Mouse (Mus musculus) skeletal muscle tissue, adult 2 months (tissue): Measurements from ENCODE around the gene C330021F23Rik.

Experiments used
- DNase-seq: peaks from one replicate; pipeline ENCODE4 v3.0.0-alpha.2; 2012; ENCODE audit warnings: low read depth, low spot score

The C330021F23Rik gene

DNA sequence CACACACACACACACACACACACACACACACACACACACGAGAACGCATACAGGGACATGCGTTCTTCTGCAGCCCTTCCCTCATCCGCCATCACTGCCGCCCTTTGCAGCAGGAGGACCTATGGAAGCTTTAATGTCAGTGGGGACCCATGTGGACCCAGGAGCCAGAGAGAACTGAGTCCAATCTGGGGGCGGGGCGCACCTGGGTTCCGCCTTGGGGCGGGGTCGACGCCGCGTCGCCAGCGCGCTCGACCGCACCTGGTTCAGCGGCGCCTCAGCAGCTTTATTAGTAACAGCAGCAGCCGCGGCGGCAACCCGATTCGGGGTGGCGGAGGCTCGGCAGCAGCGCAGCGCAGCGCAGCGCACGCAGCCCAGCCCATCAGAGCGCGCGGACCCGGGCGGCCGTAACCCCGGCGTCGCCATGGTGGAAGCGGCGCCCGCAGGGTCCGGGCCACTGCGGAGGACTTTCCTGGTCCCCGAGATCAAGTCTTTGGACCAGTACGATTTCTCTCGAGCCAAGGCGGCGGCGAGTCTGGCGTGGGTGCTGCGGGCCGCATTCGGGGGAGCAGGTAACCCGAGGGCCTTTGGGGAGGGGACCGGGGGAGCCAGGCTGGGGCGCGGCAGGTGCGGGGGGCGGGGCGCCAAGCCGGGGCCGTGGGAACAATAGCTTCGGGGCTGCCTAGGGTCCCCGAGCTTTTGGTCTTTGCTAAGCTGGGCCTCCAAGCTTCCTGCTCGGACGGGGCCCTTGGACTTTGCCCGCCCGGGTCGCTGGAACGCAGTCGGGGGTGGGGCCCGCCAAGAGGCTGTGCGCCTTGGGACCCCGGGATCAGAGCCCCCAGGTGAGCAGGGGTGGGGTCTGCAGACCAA is 19.8 kb downstream of the C330021F23Rik start:
- DNase-seq, result no peak

DNA sequence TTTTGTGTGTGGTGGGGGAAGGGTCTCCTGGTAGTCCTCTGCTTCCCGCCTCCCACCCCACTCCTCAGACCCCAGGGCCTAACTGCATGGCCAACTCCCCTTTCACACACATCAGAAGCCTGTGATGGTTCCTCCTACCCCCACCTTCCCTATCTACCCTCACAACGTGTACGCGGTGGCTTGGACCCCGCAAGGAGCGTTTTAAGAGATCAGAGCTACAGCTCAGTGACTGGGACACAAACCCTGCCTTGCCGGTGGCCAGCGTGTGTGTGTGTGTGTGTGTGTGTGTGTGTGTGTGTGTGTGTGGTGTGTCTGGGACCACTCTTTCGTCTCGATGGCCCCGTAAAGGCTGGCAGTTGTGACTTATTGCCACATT is 20.5 kb downstream of the C330021F23Rik start:
- no peak for DNase-seq

DNA sequence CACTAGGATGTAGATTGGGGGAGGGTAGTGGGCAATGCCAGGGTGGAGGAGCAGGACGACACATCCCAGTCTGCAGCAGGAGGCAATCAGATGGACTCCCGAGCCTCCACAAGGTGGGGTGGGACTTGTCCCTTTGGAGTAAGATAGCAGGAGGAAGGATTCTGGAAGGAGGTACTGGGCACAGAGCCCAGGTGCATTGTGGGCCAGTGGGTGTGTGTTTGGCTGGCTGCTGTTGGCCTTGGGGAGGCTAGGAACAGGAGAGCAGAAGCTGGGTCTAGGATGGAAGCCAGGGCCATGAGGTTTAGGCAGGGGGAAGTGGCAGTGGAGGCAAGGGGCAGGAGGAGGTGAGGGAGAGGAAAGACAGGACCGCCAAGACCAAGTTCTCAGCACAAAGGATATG is 25.7 kb downstream of the C330021F23Rik start:
- DNase-seq, result no peak

DNA sequence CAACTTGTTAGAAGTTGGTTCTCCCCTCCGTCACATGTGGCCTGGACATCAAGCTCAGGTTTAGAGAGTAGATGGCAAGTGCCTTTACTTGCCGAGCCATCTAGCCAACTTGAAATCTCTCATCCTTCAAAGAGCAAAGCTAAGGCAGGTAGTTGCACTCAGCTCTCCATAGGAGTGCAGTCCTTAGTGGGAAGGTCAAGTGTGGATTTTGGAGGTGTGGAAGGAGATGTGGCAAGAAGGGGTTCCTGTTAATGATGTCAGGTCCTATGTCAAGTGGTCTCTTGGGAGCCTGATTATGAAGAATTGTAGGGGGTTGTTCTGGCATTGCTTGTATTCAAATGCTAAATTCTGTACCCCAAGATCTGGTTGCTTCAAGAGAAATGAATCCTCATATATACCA is 26.7 kb downstream of the C330021F23Rik start:
- DNase-seq, result no peak

DNA sequence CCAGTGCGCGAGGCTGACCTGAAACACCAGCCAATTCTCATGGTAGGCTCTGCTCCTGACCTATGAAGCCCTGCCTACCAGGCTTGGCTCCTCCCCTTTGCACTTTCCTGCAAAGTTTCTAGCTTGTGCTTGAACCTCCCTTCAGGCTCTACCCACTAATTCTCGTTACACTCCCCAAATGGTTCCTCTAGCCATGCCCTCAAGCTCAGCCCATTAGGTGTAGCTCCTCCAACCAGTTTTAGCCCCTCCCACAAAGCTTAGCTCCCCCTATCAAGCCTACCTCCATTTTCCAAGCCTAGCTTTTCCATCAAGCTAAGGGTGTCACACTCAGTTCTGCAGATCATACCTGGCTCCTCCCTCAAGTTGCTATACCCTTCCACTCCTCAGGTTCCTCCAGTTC is 30.3 kb downstream of the C330021F23Rik start:
- no peak for DNase-seq

DNA sequence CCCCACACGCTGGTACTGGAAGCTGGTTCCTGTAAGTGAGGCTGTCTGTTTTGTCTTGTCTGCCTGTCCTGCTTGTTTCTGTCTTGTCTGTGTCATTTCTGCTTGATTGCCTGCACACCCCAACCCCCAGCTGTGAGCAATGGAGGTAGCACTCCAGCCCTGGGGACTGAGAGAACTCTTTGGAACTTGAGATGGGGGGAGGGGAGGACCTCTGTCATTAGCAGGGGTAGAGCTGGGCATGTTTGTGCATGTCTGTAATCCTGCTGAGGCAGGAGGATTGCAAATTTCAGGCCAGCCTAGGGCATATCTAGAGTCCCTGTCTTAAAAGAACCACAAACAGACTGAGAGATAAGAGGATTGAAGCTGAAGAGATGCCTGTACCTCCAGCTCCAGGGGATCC is 31.4 kb downstream of the C330021F23Rik start:
- DNase-seq, result no peak

DNA sequence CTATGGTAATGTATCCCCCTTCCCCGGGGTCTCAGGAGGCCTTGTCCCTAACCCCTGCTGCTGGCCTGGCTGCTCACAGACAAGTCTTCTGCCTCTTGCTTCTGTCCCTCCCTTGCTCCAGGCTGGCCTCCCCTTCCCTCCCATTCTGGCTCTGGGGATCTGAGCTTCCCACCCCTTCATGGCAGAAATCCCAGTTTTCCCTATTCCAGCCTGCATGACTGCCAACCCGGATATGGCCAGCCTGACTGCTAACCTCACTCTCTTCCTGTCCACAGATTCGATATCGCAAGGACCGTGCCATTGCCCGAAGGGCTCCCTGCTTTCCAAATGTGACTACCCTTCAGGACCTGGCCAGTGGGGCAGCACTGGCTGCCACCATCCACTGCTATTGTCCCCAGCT is 32.6 kb downstream of the C330021F23Rik start:
- DNase-seq, result peak; percentile 67

DNA sequence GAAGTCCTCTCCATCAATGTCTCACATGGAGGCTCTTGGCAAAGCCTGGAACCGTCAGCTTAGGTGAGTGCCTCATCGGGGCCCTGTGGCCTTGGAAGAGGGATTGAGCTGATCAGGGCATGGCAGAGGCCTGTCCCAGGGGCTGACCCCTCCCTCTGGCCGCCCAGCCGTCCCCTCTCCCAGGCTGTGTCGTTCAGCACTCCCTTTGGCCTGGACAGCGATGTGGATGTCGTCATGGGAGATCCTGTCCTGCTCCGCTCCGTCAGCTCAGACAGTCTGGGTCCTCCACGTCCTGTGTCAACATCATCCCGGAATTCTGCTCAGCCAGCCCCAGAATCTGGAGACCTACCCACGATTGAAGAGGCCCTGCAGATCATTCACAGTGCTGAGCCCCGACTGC is 35.6 kb downstream of the C330021F23Rik start:
- no peak for DNase-seq

DNA sequence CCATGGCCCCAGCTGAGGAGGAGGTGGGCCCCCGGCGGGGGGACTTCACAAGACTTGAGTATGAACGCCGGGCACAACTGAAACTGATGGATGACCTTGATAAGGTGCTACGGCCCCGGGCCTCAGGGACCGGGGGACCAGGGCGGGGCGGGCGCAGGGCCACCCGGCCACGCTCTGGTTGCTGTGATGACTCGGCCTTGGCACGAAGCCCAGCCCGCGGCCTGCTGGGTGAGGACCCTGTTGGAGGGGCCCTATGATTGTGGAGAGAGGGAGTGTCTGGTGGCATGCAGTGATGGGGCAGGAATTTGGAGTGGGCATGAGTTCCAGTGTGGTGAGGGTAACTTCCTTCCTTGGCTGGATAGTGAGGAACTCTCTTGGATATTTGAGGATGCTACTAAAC is 38.8 kb downstream of the C330021F23Rik start:
- DNase-seq, result no peak

DNA sequence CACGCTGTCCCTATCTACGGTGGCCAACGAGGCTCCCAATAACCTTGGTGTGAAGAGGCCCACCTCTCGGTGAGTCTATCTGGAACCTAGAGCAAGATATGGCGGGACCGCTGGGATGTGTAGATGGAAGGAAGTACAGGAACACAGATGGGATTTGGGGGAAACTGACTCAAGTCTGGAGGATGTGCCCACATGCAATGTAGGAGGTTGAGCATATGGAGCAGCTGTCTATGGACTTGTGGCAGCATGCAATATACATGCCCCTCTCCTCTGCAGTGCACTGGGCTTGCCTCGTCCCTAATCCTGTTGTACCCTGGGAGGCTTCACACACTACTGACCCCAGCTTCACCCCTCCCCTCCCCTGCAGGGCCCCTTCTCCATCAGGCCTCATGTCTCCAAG is 40.0 kb downstream of the C330021F23Rik start:
- no peak for DNase-seq

DNA sequence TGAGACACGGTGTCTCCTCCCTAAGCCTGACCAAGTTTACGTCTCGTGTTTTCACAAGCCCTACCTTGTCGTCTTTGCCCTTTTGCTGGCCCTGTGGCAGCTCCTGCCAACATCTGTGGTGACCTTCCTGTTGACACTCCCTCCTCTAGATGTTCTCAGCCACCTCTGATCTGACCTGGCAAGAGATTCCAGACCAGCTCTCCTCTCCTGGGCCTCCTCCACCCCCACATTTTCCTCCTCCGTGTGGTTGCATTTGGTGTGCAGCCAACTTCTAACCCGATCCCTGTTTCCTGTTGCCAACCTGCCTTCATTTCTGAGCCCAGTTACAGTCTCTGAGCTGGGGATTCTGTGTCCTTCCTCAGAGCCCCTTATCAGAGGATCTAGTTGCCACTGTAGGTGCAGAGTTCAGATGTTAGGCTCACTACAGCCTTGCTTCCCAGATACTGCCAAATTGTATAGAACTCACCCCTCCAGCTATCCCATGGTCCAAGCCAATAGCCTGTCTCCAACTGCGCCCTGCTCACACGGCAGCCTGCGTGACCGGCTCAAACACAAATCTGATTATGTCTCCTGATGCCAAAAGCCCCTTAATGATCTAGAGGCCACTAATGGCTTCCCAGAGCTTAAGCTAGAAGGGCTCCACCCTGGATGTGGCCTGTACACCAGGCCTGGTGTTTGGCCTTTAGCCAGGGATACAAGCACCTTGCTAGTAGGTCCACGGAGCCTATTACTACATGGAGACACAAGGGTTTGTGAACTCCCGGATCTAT is 41.4 kb downstream of the C330021F23Rik start:
- no peak for DNase-seq

DNA sequence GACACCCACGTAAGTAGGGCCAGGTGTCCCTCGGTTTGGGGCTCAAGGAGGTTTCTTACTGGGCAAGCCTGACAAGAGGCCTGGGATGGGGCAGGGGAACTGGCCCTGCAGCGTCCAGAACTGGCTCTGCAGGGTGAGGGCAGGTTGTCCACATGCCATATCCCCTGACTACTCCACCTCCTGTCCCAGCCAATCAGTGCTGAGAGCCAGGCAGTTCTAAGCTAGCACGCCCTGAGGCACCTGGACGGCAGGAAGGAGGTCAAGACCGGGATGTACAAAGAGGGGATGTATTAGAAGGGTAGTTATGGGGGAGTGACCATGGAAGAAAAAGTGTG is 42.0 kb downstream of the C330021F23Rik start:
- no peak for DNase-seq

DNA sequence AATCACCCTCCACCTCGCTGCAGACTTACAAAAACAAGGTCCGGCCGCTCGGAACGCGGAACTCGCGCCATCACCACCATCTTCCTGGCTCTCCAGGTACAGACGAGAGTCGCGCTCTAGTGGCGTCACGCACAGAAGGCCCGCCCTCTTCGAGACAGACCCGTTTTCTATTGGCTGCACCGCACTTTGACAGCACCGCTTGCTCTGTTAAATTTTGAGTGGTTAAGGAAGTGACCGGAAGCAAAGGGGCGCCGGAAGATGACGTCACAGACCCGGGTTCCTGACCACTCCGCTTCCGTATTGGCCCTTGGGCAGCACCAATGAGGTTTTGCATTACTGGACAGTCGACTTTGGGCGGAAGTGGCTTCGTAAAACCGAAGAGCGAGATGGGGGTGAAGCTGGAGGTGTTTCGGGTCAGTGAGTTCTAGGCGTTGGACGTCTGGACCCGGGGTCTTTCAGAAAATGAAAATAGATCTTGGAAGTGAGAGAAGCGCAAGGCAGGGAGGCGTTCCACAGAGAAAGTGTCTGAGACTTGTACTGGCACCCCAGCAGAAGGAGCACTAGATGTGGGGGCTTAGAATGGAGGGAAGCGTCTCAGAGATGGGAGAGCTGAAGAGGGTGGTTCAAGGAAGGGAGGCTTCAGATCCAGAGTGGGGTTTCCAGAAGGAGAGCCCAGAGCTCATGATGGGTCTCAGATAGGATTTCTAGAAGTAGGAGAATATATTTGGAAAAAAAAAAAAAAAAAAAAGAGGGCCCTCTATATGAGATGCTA is 53.6 kb downstream of the C330021F23Rik start, which contains the start of the genes Xab2 and Pet100:
TSS of gene Xab2 (minus strand) at position 118 of the 772 bp plus-strand sequence.
TSS of gene Pet100 (plus strand) at position 350 of the 772 bp plus-strand sequence.
- DNase-seq, result peak; percentile 100

DNA sequence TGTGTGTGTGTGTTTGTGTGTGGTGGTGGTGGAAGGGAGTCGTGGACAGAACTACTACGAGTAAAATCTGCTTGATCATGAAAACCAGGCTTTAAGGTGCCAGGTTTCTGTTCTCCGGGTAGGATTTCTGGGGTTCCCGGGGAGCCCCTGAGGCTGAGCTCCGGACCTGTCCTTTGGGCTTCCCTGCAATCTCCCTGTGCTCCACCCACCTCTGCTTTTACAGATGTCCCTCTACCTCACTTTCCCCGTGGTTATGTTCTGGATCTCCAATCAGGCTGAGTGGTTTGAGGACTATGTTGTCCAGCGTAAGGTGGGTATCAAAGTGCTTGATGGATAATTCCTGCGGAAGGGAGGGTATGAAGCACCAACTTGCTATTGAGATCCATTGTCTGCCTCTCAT is 54.3 kb downstream of the C330021F23Rik start:
- DNase-seq, result no peak

DNA sequence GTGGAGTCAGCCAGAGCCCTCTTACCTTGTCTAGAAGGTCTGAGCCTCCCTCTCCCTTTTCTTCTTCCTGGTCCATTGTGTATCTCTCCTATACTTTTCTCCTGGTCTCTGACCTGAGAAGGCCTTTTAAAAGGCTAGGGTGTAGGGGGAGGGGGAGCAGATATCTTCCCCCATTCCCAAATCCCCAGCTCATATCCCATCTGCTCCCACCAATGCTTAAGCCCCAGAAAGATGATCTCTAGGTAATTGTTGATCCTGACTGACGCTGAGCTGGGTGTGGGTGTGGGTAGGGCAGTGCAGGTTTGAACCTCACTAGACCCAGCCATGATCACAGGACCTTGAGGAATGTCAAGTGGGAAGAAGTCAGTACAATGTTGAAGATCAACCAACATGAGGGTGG is 57.7 kb downstream of the C330021F23Rik start, which contains the start of gene Pcp2:
TSS of gene Pcp2 (minus strand) at position 101 of the 400 bp plus-strand sequence.
- no peak for DNase-seq

DNA sequence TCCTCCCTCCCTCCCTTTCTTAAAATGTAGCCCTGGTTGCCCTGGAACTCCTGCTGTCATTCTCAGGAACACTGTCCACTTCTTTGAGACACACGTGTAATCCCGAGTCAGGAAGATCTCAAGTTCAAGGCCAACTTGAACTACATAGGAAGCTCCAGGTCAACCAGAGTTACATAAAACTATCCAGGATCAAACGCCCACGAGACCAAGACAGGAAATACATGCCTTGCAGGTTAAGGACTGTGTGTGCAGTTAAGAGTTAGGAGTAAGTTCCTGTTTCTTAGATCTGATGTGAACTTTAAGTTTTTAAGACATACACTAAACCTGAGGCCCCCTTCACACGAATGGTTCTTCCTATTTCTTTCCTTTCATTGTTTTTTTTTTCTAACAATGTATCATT is 59.2 kb downstream of the C330021F23Rik start:
- no peak for DNase-seq

DNA sequence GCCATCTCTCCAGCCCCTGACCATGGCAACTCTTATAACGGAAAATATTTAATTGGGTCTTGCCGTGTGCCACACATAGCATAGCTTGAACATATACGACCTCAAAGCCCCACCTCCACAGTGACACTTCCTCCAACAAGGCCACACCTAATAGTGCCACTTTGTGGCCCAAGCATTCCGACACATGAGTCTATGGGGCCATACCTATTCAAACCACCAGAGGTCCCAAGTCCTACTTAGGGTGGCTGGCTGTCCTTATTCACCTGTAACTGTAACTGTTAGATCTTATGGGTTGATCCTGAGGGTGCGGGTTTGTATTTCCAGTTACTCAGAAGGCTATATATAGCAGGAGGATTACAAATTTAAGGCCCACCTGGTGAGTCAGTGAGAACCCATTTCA is 60.2 kb downstream of the C330021F23Rik start:
- DNase-seq, result no peak

DNA sequence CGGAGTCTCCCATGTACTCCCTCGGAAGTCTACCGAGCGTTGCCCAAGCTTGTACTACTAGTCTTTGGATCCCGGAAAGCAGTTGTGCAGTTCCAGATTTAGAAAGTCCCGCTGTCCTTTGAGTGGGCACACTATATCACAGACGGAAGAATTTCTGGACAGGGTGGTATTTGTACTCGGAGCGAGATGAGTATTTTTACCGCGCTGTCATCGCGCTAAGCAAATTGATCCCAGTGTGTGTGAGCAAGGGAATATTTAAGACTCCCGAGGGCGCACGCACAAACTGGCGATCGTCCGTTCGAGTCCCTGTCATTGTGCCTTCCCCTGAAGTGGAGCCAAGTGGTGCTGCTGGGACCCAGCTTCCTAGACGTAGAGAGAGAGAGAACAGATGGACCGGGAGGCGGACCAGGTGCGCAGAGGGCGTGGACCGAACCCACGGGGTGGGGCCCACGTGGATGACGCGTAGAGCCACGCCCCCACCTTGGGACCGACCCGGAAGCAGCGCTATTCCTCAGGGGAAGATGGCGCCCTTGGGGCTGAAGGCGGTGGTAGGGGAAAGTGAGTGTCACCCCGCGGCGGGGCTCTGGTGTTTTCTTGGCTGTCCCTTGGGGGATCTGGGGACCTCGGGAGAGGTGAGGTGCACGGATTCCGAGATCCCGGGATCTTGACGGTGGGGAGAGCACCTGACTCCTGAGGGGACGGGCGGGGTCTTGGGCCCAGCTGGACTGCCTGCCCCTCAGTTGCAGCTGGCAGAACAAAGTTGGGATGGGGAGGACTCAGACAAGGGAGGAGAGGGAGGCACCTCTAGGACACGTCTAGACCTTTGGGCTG is 63.1 kb downstream of the C330021F23Rik start, which contains the start of gene Stxbp2:
TSS of gene Stxbp2 (plus strand) at position 309 of the 831 bp plus-strand sequence.
- DNase-seq, result no peak

DNA sequence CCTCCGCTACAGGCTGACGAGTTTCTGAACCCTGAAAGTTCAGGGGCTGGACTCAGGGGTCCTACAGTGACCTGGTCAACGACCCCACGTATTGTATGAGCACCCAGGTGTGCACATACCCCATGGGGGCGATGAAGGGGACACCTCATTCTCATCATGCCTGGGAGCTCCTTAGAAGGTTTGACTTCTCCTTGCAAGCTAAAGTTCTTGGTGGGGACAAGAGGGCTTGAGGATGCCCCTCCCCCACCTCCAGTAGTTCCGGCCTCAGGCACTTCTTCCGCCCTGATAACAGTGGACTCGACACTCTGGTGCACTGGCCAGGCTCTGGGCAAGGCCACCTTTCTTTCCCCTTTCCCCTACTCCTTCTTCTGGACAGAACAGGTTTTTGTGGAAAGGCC is 63.7 kb downstream of the C330021F23Rik start:
- no peak for DNase-seq
